Mouse (Mus musculus): ENCODE measurements around the gene Pnck.

DNA sequence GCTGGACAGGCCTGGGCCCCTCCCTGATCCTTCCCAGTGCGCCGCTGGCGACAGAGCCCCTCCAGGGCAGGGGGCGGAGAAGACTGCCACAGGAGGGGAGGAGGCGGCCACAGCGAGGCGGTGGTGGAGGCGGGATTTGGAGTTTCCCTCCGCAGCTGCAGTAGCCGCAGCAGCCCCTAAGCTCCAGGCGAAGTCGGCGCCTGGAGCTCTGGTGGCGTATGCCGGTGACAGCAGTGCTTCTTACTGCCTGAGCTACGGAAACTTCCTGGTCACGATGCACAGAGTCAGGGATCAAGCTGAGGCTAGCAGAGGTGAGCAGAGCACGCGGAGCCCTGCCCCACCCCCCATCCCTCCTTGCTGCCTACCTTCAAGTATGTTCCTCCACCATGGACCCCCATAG is 24.5 kb downstream of the Pnck start:
- TF ChIP-seq CTCF (IDR thresholded peaks at IDR 0.05; ENCODE audit: extremely low read depth, insufficient read depth, insufficient read length, insufficient replicate concordance) (no peak), POLR2A (IDR thresholded peaks at IDR 0.05; ENCODE audit: low read depth, low read length) (no peak)
